Mouse (Mus musculus): ENCODE data around the gene Syne1.

The Syne1 gene

GRCm38 (mm10) chr10:5305555-5305954 is 245.7 kb downstream of the Syne1 start:
- DNase-seq (ENCODE audit: low spot score in 2 of 2) = no peak

GRCm38 (mm10) chr10:5295291-5295891 is 255.9 kb downstream of the Syne1 start:
- no peak for DNase-seq (ENCODE audit: low spot score in 2 of 2)

GRCm38 (mm10) chr10:5289575-5289909 is 261.7 kb downstream of the Syne1 start:
- DNase-seq (ENCODE audit: low spot score in 2 of 2) = no peak

GRCm38 (mm10) chr10:5288716-5289574 is 262.3 kb downstream of the Syne1 start:
- no peak for DNase-seq (ENCODE audit: low spot score in 2 of 2)

GRCm38 (mm10) chr10:5288262-5288661 is 263.0 kb downstream of the Syne1 start:
- no peak for DNase-seq (ENCODE audit: low spot score in 2 of 2)

GRCm38 (mm10) chr10:5275769-5276168 is 275.5 kb downstream of the Syne1 start:
- DNase-seq (ENCODE audit: low spot score in 2 of 2) = no peak

GRCm38 (mm10) chr10:5270641-5271040 is 280.6 kb downstream of the Syne1 start:
- no peak for DNase-seq (ENCODE audit: low spot score in 2 of 2)

GRCm38 (mm10) chr10:5264418-5264817 is 286.9 kb downstream of the Syne1 start:
- no peak for DNase-seq (ENCODE audit: low spot score in 2 of 2)

GRCm38 (mm10) chr10:5262636-5263035 is 288.6 kb downstream of the Syne1 start:
- DNase-seq (ENCODE audit: low spot score in 2 of 2) = no peak

GRCm38 (mm10) chr10:5256686-5257085 is 294.6 kb downstream of the Syne1 start:
- no peak for DNase-seq (ENCODE audit: low spot score in 2 of 2)

GRCm38 (mm10) chr10:5253752-5254151 is 297.5 kb downstream of the Syne1 start:
- no peak for DNase-seq (ENCODE audit: low spot score in 2 of 2)

- DNase-seq (ENCODE audit: low spot score in 2 of 2) = no peak
Measured at GRCm38 (mm10) chr10:5250702-5251101, 300.6 kb downstream of the Syne1 start.

- DNase-seq (ENCODE audit: low spot score in 2 of 2) = no peak
Measured at GRCm38 (mm10) chr10:5239680-5240079, 311.6 kb downstream of the Syne1 start.

GRCm38 (mm10) chr10:5236926-5237325 is 314.4 kb downstream of the Syne1 start:
- no peak for DNase-seq (ENCODE audit: low spot score in 2 of 2)

GRCm38 (mm10) chr10:5236171-5236570 is 315.1 kb downstream of the Syne1 start:
- DNase-seq (ENCODE audit: low spot score in 2 of 2) = no peak

GRCm38 (mm10) chr10:5234721-5235501 is 316.4 kb downstream of the Syne1 start:
- no peak for DNase-seq (ENCODE audit: low spot score in 2 of 2)

- DNase-seq (ENCODE audit: low spot score in 2 of 2) = no peak
Measured at GRCm38 (mm10) chr10:5229129-5229528, 322.2 kb downstream of the Syne1 start.

- DNase-seq (ENCODE audit: low spot score in 2 of 2) = no peak
Measured at GRCm38 (mm10) chr10:5227395-5228076, 323.7 kb downstream of the Syne1 start.

GRCm38 (mm10) chr10:5215943-5216342 is 335.3 kb downstream of the Syne1 start:
- no peak for DNase-seq (ENCODE audit: low spot score in 2 of 2)

- no peak for DNase-seq (ENCODE audit: low spot score in 2 of 2)
Measured at GRCm38 (mm10) chr10:5207905-5208641, 343.2 kb downstream of the Syne1 start.

GRCm38 (mm10) chr10:5205977-5206376 is 345.3 kb downstream of the Syne1 start:
- no peak for DNase-seq (ENCODE audit: low spot score in 2 of 2)

All from spleen, postnatal 14 days (tissue).